Mouse (Mus musculus) right cerebral cortex, postnatal 25 days (tissue): ENCODE measurements around the gene Gm12258.
"Not testable (repeated sequence)": the region's sequence is repeated elsewhere in the genome, so short reads cannot be mapped to it uniquely, and the experiment has no call there.

Experiments
- DNase-seq: peaks from one replicate; pipeline ENCODE4 v3.0.0; 2022

Gm12258 gene

GRCm38 (mm10) chr11:58846919-58847461 is at the start of gene Gm12258:
Gene Gm12258, plus strand, starts transcription at chr11:58847158.
- DNase-seq: peak; percentile 84

GRCm38 (mm10) chr11:58799747-58800146 is 47.2 kb upstream of the Gm12258 start:
- DNase-seq: peak; percentile 16

GRCm38 (mm10) chr11:58801558-58802228 is 45.3 kb upstream of the Gm12258 start, which contains the start of gene Fam183b:
Gene Fam183b, minus strand, starts transcription at chr11:58801960.
- no peak for DNase-seq

- no peak for DNase-seq
These were observed 43.1 kb upstream of the Gm12258 start for GRCm38 (mm10) chr11:58803871-58804270.

GRCm38 (mm10) chr11:58804393-58804792 is 42.6 kb upstream of the Gm12258 start:
- no peak for DNase-seq

GRCm38 (mm10) chr11:58812001-58812400 is 35.0 kb upstream of the Gm12258 start:
- no peak for DNase-seq

GRCm38 (mm10) chr11:58814700-58815099 is 32.3 kb upstream of the Gm12258 start, which contains the start of gene Olfr313:
Gene Olfr313, plus strand, starts transcription at chr11:58815000.
- DNase-seq: not testable (repeated sequence)

- no peak for DNase-seq
These were observed 31.3 kb upstream of the Gm12258 start for GRCm38 (mm10) chr11:58815676-58816075.

- DNase-seq: not testable (repeated sequence)
These were observed 18.0 kb upstream of the Gm12258 start, which contains the start of gene Olfr312 for GRCm38 (mm10) chr11:58828937-58829336. Gene Olfr312, plus strand, starts transcription at chr11:58829237.

GRCm38 (mm10) chr11:58829764-58830163 is 17.2 kb upstream of the Gm12258 start:
- DNase-seq: no peak

GRCm38 (mm10) chr11:58832541-58832940 is 14.4 kb upstream of the Gm12258 start:
- DNase-seq: not testable (repeated sequence)

- DNase-seq: not testable (repeated sequence)
These were observed 8.0 kb upstream of the Gm12258 start, which contains the start of gene Olfr311 for GRCm38 (mm10) chr11:58838951-58839350. Gene Olfr311, plus strand, starts transcription at chr11:58839251.

GRCm38 (mm10) chr11:58847636-58848035 is 678 bp downstream of the Gm12258 start:
- no peak for DNase-seq

- DNase-seq: no peak
These were observed 2.8 kb downstream of the Gm12258 start for GRCm38 (mm10) chr11:58849731-58850130.

GRCm38 (mm10) chr11:58860744-58861143 is 13.8 kb downstream of the Gm12258 start:
- no peak for DNase-seq

- DNase-seq: peak; percentile 80
These were observed 20.3 kb downstream of the Gm12258 start, which contains the start of gene 2810021J22Rik for GRCm38 (mm10) chr11:58867039-58867953. Gene 2810021J22Rik, plus strand, starts transcription at chr11:58867216.

- no peak for DNase-seq
These were observed 21.0 kb downstream of the Gm12258 start for GRCm38 (mm10) chr11:58867954-58868330.

- DNase-seq: no peak
These were observed 24.0 kb downstream of the Gm12258 start for GRCm38 (mm10) chr11:58870961-58871360.

GRCm38 (mm10) chr11:58883756-58884155 is 36.8 kb downstream of the Gm12258 start:
- DNase-seq: no peak

- no peak for DNase-seq
These were observed 43.6 kb downstream of the Gm12258 start for GRCm38 (mm10) chr11:58890511-58890910.

- DNase-seq: no peak
These were observed 47.5 kb downstream of the Gm12258 start for GRCm38 (mm10) chr11:58894456-58894855.

GRCm38 (mm10) chr11:58897485-58897884 is 50.5 kb downstream of the Gm12258 start:
- no peak for DNase-seq

- no peak for DNase-seq
These were observed 54.1 kb downstream of the Gm12258 start for GRCm38 (mm10) chr11:58901080-58901479.
